ENCODE assay signal across 16 mouse cellular contexts in genomic region chr7:18265089-18265488, GRCm38 (mm10). TPM values are rescaled to one million over a fixed set of nuclear protein-coding genes. Genes with fewer than 3 reads are reported as not detected.
DNase-seq lines count a peak whose midpoint lies in the region; ATAC-seq and TF ChIP-seq lines count a peak whose summit lies in the region.
"Had no signal": no experiment of that assay in that cellular context is flagged by ENCODE, and none has a peak within 500 bp of the region (broad histone marks: within the 10 kb centered on the region; RNA-seq: fewer than 3 reads in every experiment).

No protein-coding gene starts in this region.

- peak; percentile 48 for TF ChIP-seq CTCF in stomach, postnatal 0 days (IDR thresholded peaks at IDR 0.05; ENCODE audit: low read depth)
- TF ChIP-seq CTCF in forebrain, postnatal 0 days (IDR thresholded peaks at IDR 0.05; ENCODE audit: low read depth): no peak

- no peak overlapping the region for H3K4me2 ChIP-seq in kidney, embryonic 15.5 days
- no peak overlapping the region for H3K4me2 ChIP-seq in stomach, postnatal 0 days (replicated peaks; ENCODE audit: low read depth)
- H3K4me2 ChIP-seq in forebrain, postnatal 0 days (ENCODE audit: low read depth): no peak overlapping the region
- H3K4me2 ChIP-seq: hindbrain, embryonic 15.5 days; liver, embryonic 13.5 days had no signal

- TF ChIP-seq EP300 in stomach, postnatal 0 days (optimal IDR thresholded peaks at IDR 0.05): no peak

- no peaks in the 10 kb centered on the region for H3K36me3 ChIP-seq in kidney, embryonic 15.5 days
- no peaks in the 10 kb centered on the region for H3K36me3 ChIP-seq in stomach, postnatal 0 days (ENCODE audit: control insufficient read depth, insufficient read depth, low read length)
- H3K36me3 ChIP-seq in forebrain, postnatal 0 days (ENCODE audit: insufficient read depth): no peaks in the 10 kb centered on the region
- H3K36me3 ChIP-seq: hindbrain, embryonic 15.5 days; liver, embryonic 13.5 days had no signal

- 0 out of 2 replicates have a peak, but pooled peaks cover 4% of the 10 kb centered on the region for H3K9me3 ChIP-seq in kidney, embryonic 15.5 days (replicated peaks)
- no peaks in the 10 kb centered on the region for H3K9me3 ChIP-seq in stomach, postnatal 0 days (ENCODE audit: control insufficient read depth, low read length)
- H3K9me3 ChIP-seq in forebrain, postnatal 0 days (ENCODE audit: low read length): no peaks in the 10 kb centered on the region

- H3K27me3 ChIP-seq in kidney, embryonic 15.5 days: no peaks in the 10 kb centered on the region
- no peaks in the 10 kb centered on the region for H3K27me3 ChIP-seq in stomach, postnatal 0 days (ENCODE audit: control insufficient read depth, insufficient read depth, low read length)
- H3K27me3 ChIP-seq in forebrain, postnatal 0 days (ENCODE audit: insufficient read depth, low read length): no peaks in the 10 kb centered on the region
- H3K27me3 ChIP-seq: hindbrain, embryonic 15.5 days; liver, embryonic 13.5 days had no signal

- 63% methylated on average over 5 of the region's 5 CpGs for WGBS in kidney, embryonic 15.5 days
- 62% methylated on average over 5 of the region's 5 CpGs for WGBS in stomach, postnatal 0 days
- 59% methylated on average over 5 of the region's 5 CpGs for WGBS in forebrain, postnatal 0 days

- H3K4me1 ChIP-seq in kidney, embryonic 15.5 days: no peaks in the 10 kb centered on the region
- H3K4me1 ChIP-seq in stomach, postnatal 0 days (replicated peaks; ENCODE audit: control insufficient read depth, insufficient read depth): no peaks in the 10 kb centered on the region
- H3K4me1 ChIP-seq in forebrain, postnatal 0 days (ENCODE audit: insufficient read depth): no peaks in the 10 kb centered on the region
- H3K4me1 ChIP-seq: hindbrain, embryonic 15.5 days; liver, embryonic 13.5 days had no signal

- H3K4me3 ChIP-seq in kidney, embryonic 15.5 days (replicated peaks): no peak overlapping the region
- H3K4me3 ChIP-seq in stomach, postnatal 0 days (ENCODE audit: low read depth, low read length): no peak overlapping the region
- no peak overlapping the region for H3K4me3 ChIP-seq in forebrain, postnatal 0 days (ENCODE audit: low read depth, low read length)
- H3K4me3 ChIP-seq: hindbrain, embryonic 15.5 days; liver, embryonic 13.5 days had no signal

- no peak for ATAC-seq in kidney, embryonic 15.5 days (replicated peaks; ENCODE audit: low FRiP score)
- ATAC-seq in stomach, postnatal 0 days (ENCODE audit: low FRiP score, low TSS enrichment): no peak
- no peak for ATAC-seq in forebrain, postnatal 0 days

- H3K9ac ChIP-seq in kidney, embryonic 15.5 days: no peak overlapping the region
- H3K9ac ChIP-seq in stomach, postnatal 0 days (ENCODE audit: low read length): no peak overlapping the region
- H3K9ac ChIP-seq in forebrain, postnatal 0 days: no peak overlapping the region
- H3K9ac ChIP-seq: hindbrain, embryonic 15.5 days; liver, embryonic 13.5 days had no signal

- peak; percentile 13 to 55 for DNase-seq in adrenal gland, adult (ENCODE audit: inconsistent age in 2 of 2, low spot score in 1 of 2)
- DNase-seq in adrenal gland, postnatal 4 days (ENCODE audit: low spot score in 2 of 2): no peak
- DNase-seq in kidney, adult 18-20 months: peak; percentile 21
- peak; percentile 13 for DNase-seq in urinary bladder, postnatal 25 days (ENCODE audit: low spot score)
- DNase-seq in urinary bladder, postnatal 10 days (ENCODE audit: low spot score): no peak
- DNase-seq in stomach, postnatal 0 days (ENCODE audit: low spot score): no peak
- no peak for DNase-seq in forebrain, postnatal 0 days
- DNase-seq: heart, postnatal 10 days; liver, embryonic 13.5 days; thymus, adult 2 months had no signal

- no peak overlapping the region for H3K27ac ChIP-seq in kidney, embryonic 15.5 days
- no peak overlapping the region for H3K27ac ChIP-seq in stomach, postnatal 0 days (replicated peaks)
- H3K27ac ChIP-seq in forebrain, postnatal 0 days (ENCODE audit: low read depth, low read length): no peak overlapping the region
- H3K27ac ChIP-seq: hindbrain, embryonic 15.5 days; liver, embryonic 13.5 days had no signal

RNA-seq across cellular contexts. Expression of gene Mill1, which starts 19.9 kb away (rescaled TPM):
- total RNA-seq in adrenal gland, postnatal 4 days (2021): not detected
- not detected in 2 replicates for polyA plus RNA-seq in kidney, embryonic 15.5 days (2015; fragmentation: Nextera tagmentation; extraction: Ambion mirVana)
- polyA plus RNA-seq in stomach, postnatal 0 days (2015; fragmentation: Nextera tagmentation; extraction: Ambion mirVana): not detected in 2 replicates
- total RNA-seq in forebrain, postnatal 0 days (2014; rRNA removed): not detected in 2 replicates
- not detected in 2 replicates for polyA plus RNA-seq in forebrain, postnatal 0 days (2015; fragmentation: Nextera tagmentation; extraction: Ambion mirVana)
- total RNA-seq: heart, postnatal 10 days; midbrain, postnatal 0 days had no signal
- polyA plus RNA-seq: C2C12; hindbrain, embryonic 15.5 days; large intestine, adult 2 months; liver, embryonic 13.5 days; midbrain, postnatal 0 days; neural tube, embryonic 14.5 days had no signal

Comparison
In these comparisons a context has a peak if more than half of its experiments do, and no peak if none do; other contexts are left out.
1. DNase-seq: peak in adrenal gland, adult (2 of 2), kidney, adult 18-20 months (single experiment) and urinary bladder, postnatal 25 days (single experiment); none in adrenal gland, postnatal 4 days (0 of 2), urinary bladder, postnatal 10 days (single experiment), stomach, postnatal 0 days (single experiment) and forebrain, postnatal 0 days (single experiment).